Mouse (Mus musculus) ES-E14 (cell line): ENCODE data around the gene Tmx4.

ENCODE experiments used
- CHD2 ChIP-seq: IDR thresholded peaks from 2 replicates; pipeline ENCODE4 v1.6.1; 2014; ENCODE audit warnings: mild to moderate bottlenecking, low read depth, low read length, inconsistent platforms
- HCFC1 ChIP-seq: IDR thresholded peaks from 2 replicates; pipeline ENCODE4 v1.6.1; 2012; ENCODE audit warnings: low read length, inconsistent platforms, borderline replicate concordance; ENCODE audit not compliant: insufficient read depth
- ZC3H11A ChIP-seq: IDR thresholded peaks from 2 replicates; pipeline ENCODE4 v1.6.1; 2012; ENCODE audit warnings: low read depth, mild to moderate bottlenecking, inconsistent platforms, low read length, borderline replicate concordance
- ZNF384 ChIP-seq: IDR thresholded peaks from 2 replicates; pipeline ENCODE4 v1.6.1; 2012; ENCODE audit warnings: low read depth, low read length, inconsistent platforms

DNA sequence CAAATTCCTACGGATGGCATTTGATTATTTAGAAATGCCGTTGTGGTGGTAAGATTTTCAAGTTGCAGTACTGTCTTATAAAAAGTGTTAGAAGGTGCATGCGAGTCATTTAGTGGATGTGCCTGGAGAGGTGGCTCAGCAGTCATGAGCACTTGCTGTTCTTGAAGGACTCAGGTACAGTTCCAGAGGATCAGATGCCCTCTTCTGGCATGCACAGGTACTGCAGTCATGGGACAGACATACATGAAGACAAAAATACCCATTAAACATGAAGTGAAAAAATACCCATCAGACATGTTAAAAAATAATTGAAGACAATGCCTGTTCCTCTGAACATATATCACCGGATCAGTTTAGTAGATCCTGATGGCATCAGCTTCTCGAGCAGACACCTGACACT is 29.7 kb upstream of the Tmx4 start:
- TF ChIP-seq ZNF384 (no peak), ZC3H11A (peak; percentile 73), CHD2 (no peak), HCFC1 (no peak)
